Mouse (Mus musculus) cerebellum, adult 2 months (tissue): ENCODE measurements at regions not wholly inside any gene's neighbourhood (a gene's known extent, or its start where the extent isn't known, plus 50 kb on each side); places are given as distances from the start of the nearest gene placed in this dataset.

Experiments
- CTCF ChIP-seq: fragments of 200-500 bp; IDR thresholded peaks from 2 replicates; pipeline ENCODE4 v1.5.1; 2011; ENCODE audit warnings: low read depth, mild to moderate bottlenecking, control low read depth, low read length, moderate library complexity, borderline replicate concordance; ENCODE audit not compliant: insufficient read depth
- POLR2A ChIP-seq: fragments of 200-500 bp; IDR thresholded peaks from 2 replicates; pipeline ENCODE4 v1.6.1; 2011; ENCODE audit warnings: low read length, control low read depth, borderline replicate concordance; ENCODE audit not compliant: insufficient read depth

DNA sequence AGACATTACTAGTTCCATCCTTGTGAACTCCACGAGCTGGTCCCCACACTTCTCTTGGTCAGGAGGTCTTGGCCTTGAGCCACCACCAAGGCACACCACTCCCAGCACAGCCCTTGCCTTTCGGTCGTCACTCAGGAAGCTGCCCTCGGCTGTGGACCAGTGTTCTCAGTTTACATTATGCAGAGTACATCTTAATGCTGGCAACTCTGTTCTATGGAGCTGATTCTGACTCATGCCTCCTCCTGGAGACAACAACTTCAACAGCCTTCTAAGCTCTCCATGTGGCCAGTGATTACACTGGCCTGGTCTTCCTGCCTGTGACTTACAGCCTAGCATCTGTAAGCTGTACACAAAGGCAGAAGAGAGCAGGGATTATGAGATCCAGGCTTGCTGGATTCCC lies 272.2 kb upstream of the Eef2kmt start:
- TF ChIP-seq CTCF, result no peak
- no peak for TF ChIP-seq POLR2A
